Mouse (Mus musculus) left cerebral cortex, postnatal 14 days (tissue): ENCODE results near the gene Rtbdn. TPM values are rescaled to one million over a fixed set of nuclear protein-coding genes. Genes with fewer than 3 reads are reported as not detected.
"Not testable (repeated sequence)": the region's sequence is repeated elsewhere in the genome, so short reads cannot be mapped to it uniquely, and the experiment has no call there.

Experiments used
- DNase-seq, 2 experiments: peaks; one replicate each; pipeline ENCODE4 v3.0.0; 2021 to 2022; ENCODE audit warnings: low spot score in 2 of 2, mixed read lengths in 1 of 2
- intact Hi-C: fragments of 180-260 bp; cut with DNase I; formaldehyde crosslinking; loops from one replicate; pipeline ENCODE4 v1.15.1; 2025
- long read RNA-seq, 2 experiments: library from polyadenylated mRNA; stranded (forward); transcript quantifications; one replicate each; pipeline ENCODE4 v2.0.0; 2021
- total RNA-seq, 2 experiments: library from RNA; stranded (reverse); gene quantifications; 2 replicates each; pipeline ENCODE4 v1.2.3; 2021

Rtbdn gene
- total RNA-seq = 1 to 10 TPM; 1.6 to 2.1 TPM
- long read RNA-seq, experiment 1, partial matches to known transcripts = 1 of 1 reads
- long read RNA-seq, experiment 1, other reads (novel, unspliced or antisense) = 0 of 1 reads
- long read RNA-seq, experiment 2, partial matches to known transcripts = 0 of 2 reads
- long read RNA-seq, experiment 2, other reads (novel, unspliced or antisense) = 2 of 2 reads

GRCm38 (mm10) chr8:84946528-84947240 lies at the start of gene Rtbdn:
Gene Rtbdn (plus strand): TSS chr8:84946991.
- no peak for DNase-seq
- intact Hi-C loops = no loop called here

- intact Hi-C loops = loop anchor here (5.0 kb wide), 1 partner anchor 54 kb away; the partner anchor contains the start of gene Calr
Observed at GRCm38 (mm10) chr8:84901071-84901470, 45.7 kb upstream of the Rtbdn start.

GRCm38 (mm10) chr8:84901752-84902151 lies 45.0 kb upstream of the Rtbdn start, which contains the start of gene Klf1:
Gene Klf1 (plus strand): TSS chr8:84901928.
- no peak for DNase-seq
- intact Hi-C loops = loop anchor here (5.0 kb wide), 1 partner anchor 54 kb away; the partner anchor contains the start of gene Calr

More at GRCm38 (mm10) chr8:84901071-84901470, 45.7 kb upstream of the Rtbdn start:
- no peak for DNase-seq

- intact Hi-C loops = loop anchor here (5.0 kb wide), 1 partner anchor 55 kb away; the partner anchor contains the start of gene Calr
- DNase-seq = no peak
Observed at GRCm38 (mm10) chr8:84902367-84902919, 44.3 kb upstream of the Rtbdn start.

GRCm38 (mm10) chr8:84902920-84903661 lies 43.7 kb upstream of the Rtbdn start:
- peak; percentile 93 to 94 for DNase-seq
- intact Hi-C loops = loop anchor here (5.0 kb wide), 1 partner anchor 56 kb away; the partner anchor contains the start of gene Calr

- intact Hi-C loops = loop anchor here (5.0 kb wide), 1 partner anchor 57 kb away; the partner anchor contains the start of gene Calr
- DNase-seq = no peak
Observed at GRCm38 (mm10) chr8:84904351-84904750, 42.4 kb upstream of the Rtbdn start.

- DNase-seq = no peak
- intact Hi-C loops = no loop called here
Observed at GRCm38 (mm10) chr8:84907037-84907436, 39.8 kb upstream of the Rtbdn start.

GRCm38 (mm10) chr8:84907493-84907892 lies 39.3 kb upstream of the Rtbdn start:
- no peak for DNase-seq
- intact Hi-C loops = no loop called here

- DNase-seq, intact Hi-C loops: not testable (repeated sequence)
Observed at GRCm38 (mm10) chr8:84907979-84908378, 38.8 kb upstream of the Rtbdn start.

GRCm38 (mm10) chr8:84908421-84909161 lies 38.2 kb upstream of the Rtbdn start, which contains the start of gene Dnase2a:
Gene Dnase2a (plus strand): TSS chr8:84908560.
- DNase-seq = peak; percentile 85 to 92
- intact Hi-C loops = no loop called here

GRCm38 (mm10) chr8:84909162-84909767 lies 37.5 kb upstream of the Rtbdn start:
- intact Hi-C loops = no loop called here
- no peak for DNase-seq

- intact Hi-C loops = no loop called here
- DNase-seq = no peak
Observed at GRCm38 (mm10) chr8:84909949-84910348, 36.8 kb upstream of the Rtbdn start.

- DNase-seq = no peak
- intact Hi-C loops = no loop called here
Observed at GRCm38 (mm10) chr8:84910551-84910950, 36.2 kb upstream of the Rtbdn start.

- no peak for DNase-seq
- intact Hi-C loops = no loop called here
Observed at GRCm38 (mm10) chr8:84911854-84912253, 34.9 kb upstream of the Rtbdn start.

- DNase-seq = no peak
- intact Hi-C loops = no loop called here
Observed at GRCm38 (mm10) chr8:84912391-84912790, 34.4 kb upstream of the Rtbdn start.

- intact Hi-C loops = no loop called here
- DNase-seq = peak; percentile 46 to 70
Observed at GRCm38 (mm10) chr8:84912895-84913501, 33.8 kb upstream of the Rtbdn start.

GRCm38 (mm10) chr8:84913502-84913900 lies 33.3 kb upstream of the Rtbdn start:
- intact Hi-C loops = no loop called here
- DNase-seq = no peak

GRCm38 (mm10) chr8:84913960-84914359 lies 32.8 kb upstream of the Rtbdn start:
- DNase-seq = peak in 1 of 2 experiments; percentile 80
- intact Hi-C loops = no loop called here
